Mouse (Mus musculus): ENCODE measurements around the gene Thra.

- TF ChIP-seq POLR2A (IDR thresholded peaks at IDR 0.05; ENCODE audit: low read depth, low read length) (no peak), CTCF (IDR thresholded peaks at IDR 0.05; ENCODE audit: borderline replicate concordance, insufficient read depth, low read length) (no peak)
Measured at GRCm38 (mm10) chr11:98777888-98778287, 37.5 kb downstream of the Thra start.
